Mouse (Mus musculus) CH12.LX (cell line): ENCODE results near the gene Gm43738.

ENCODE experiments used
- CTCF ChIP-seq, 2 experiments: IDR thresholded peaks in 1 of 2; conservative IDR thresholded peaks in 1 of 2; 2 replicates each; pipeline ENCODE4 v1.5.1; 2011 to 2012; ENCODE audit warnings: low read depth in 2 of 2, low read length in 2 of 2, improper control_type of control experiment in 1 of 2, inconsistent platforms in 1 of 2, mild to moderate bottlenecking in 1 of 2, moderate library complexity in 1 of 2
- ELF1 ChIP-seq: IDR thresholded peaks from 2 replicates; pipeline ENCODE4 v1.6.1; 2014; ENCODE audit warnings: low read depth, mild to moderate bottlenecking, inconsistent platforms, low read length, improper control_type of control experiment
- EP300 ChIP-seq: IDR thresholded peaks from 2 replicates; pipeline ENCODE4 v1.6.1; 2011; ENCODE audit warnings: low read length, improper control_type of control experiment
- ETS1 ChIP-seq: conservative IDR thresholded peaks from 2 replicates; pipeline ENCODE4 v1.6.1; 2012; ENCODE audit warnings: low read depth, mild to moderate bottlenecking, inconsistent platforms, low read length, improper control_type of control experiment, moderate library complexity
- HCFC1 ChIP-seq: IDR thresholded peaks from 2 replicates; pipeline ENCODE4 v1.6.1; 2012; ENCODE audit warnings: low read depth, mild to moderate bottlenecking, inconsistent platforms, low read length, improper control_type of control experiment
- KAT2A ChIP-seq: IDR thresholded peaks from 2 replicates; pipeline ENCODE4 v1.6.1; 2012; ENCODE audit warnings: low read length, improper control_type of control experiment, inconsistent platforms; ENCODE audit not compliant: insufficient replicate concordance
- MXI1 ChIP-seq: IDR thresholded peaks from 2 replicates; pipeline ENCODE4 v1.6.1; 2011; ENCODE audit warnings: mild to moderate bottlenecking, low read depth, low read length, improper control_type of control experiment
- MYC ChIP-seq: IDR thresholded peaks from 2 replicates; pipeline ENCODE4 v1.6.1; 2011; ENCODE audit warnings: low read depth, mild to moderate bottlenecking, improper control_type of control experiment, low read length
- POLR2A ChIP-seq: IDR thresholded peaks from 2 replicates; pipeline ENCODE4 v1.6.1; 2011; ENCODE audit warnings: low read depth, mild to moderate bottlenecking, improper control_type of control experiment, low read length
- SIN3A ChIP-seq: IDR thresholded peaks from 2 replicates; pipeline ENCODE4 v1.6.1; 2012; ENCODE audit warnings: low read length, improper control_type of control experiment, inconsistent platforms
- TCF12 ChIP-seq: IDR thresholded peaks from 2 replicates; pipeline ENCODE4 v1.6.1; 2014; ENCODE audit warnings: low read depth, mild to moderate bottlenecking, inconsistent platforms, low read length, improper control_type of control experiment
- USF1 ChIP-seq: IDR thresholded peaks from 2 replicates; pipeline ENCODE4 v1.6.1; 2014; ENCODE audit warnings: low read depth, mild to moderate bottlenecking, inconsistent platforms, low read length, improper control_type of control experiment
- USF2 ChIP-seq: conservative IDR thresholded peaks from 2 replicates; pipeline ENCODE4 v1.6.1; 2011; ENCODE audit warnings: low read depth, low read length, improper control_type of control experiment

- TF ChIP-seq CTCF (conservative IDR thresholded peaks at IDR 0.05 in 1 of 2, IDR thresholded peaks at IDR 0.05 in 1 of 2; ENCODE audit: low read depth in 2 of 2, low read length in 2 of 2) (no peak), USF1 (no peak), MXI1 (no peak), USF2 (no peak), POLR2A (no peak), TCF12 (no peak), ETS1 (no peak), ELF1 (no peak), HCFC1 (no peak), KAT2A (no peak), EP300 (no peak), MYC (no peak), SIN3A (no peak)
Measured at GRCm38 (mm10) chr3:89148567-89148966, 47.7 kb upstream of the Gm43738 start.
